In the genomic region with DNA sequence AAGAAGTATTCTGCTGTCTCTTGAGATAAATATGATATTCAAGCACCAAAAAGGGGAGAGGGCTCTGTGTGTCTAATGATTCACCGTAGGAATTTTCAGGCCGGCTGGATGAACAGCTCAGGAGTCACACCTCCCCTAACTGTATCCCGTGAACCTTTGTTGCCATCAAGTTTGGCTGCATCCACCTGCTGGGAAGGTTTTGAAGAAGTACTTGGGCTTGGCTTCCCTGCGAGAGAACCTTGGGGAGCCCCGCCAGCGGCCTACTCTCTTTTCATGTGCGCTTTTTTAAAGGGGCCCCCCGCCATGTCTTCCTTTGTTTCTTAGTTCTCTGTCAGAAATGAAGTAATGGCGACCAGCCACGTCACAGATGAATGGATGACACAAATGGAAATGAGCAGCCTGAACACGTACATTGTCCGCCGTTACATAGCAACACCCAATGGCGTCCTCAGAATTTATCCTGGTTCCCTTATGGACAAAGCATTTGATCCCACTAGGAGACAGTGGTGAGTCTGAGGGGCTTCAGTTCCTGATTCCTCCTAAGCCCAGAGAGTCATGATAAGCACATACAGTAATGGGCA, we compare ENCODE assay signal across 21 mouse cellular contexts. TPM values are rescaled to one million over a fixed set of nuclear protein-coding genes. Genes with fewer than 3 reads are reported as not detected.
DNase-seq lines count a peak whose midpoint lies in the region; ATAC-seq lines count a peak whose summit lies in the region.
"Had no signal": no experiment of that assay in that cellular context is flagged by ENCODE, and none has a peak within 500 bp of the region (broad histone marks: within the 10 kb centered on the region; RNA-seq: fewer than 3 reads in every experiment).

No protein-coding gene starts in this region.

- no peak overlapping the region for H3K9ac ChIP-seq in forebrain, embryonic 15.5 days (replicated peaks)
- H3K9ac ChIP-seq in neural tube, embryonic 12.5 days: no peak overlapping the region
- H3K9ac ChIP-seq: heart, embryonic 13.5 days; limb, embryonic 12.5 days; liver, postnatal 0 days; stomach, embryonic 15.5 days had no signal

- H3K4me3 ChIP-seq in forebrain, embryonic 15.5 days: no peak overlapping the region
- no peak overlapping the region for H3K4me3 ChIP-seq in neural tube, embryonic 12.5 days
- H3K4me3 ChIP-seq: erythroblast, embryonic 14.5 days; heart, embryonic 13.5 days; limb, embryonic 12.5 days; stomach, embryonic 15.5 days had no signal

- no peak overlapping the region for H3K4me2 ChIP-seq in forebrain, embryonic 15.5 days (replicated peaks)
- no peak overlapping the region; the same call in 1 of the 2 replicates for H3K4me2 ChIP-seq in neural tube, embryonic 12.5 days (replicated peaks)
- H3K4me2 ChIP-seq: heart, embryonic 13.5 days; limb, embryonic 12.5 days; stomach, embryonic 15.5 days had no signal

- no peaks in the 10 kb centered on the region for H3K27me3 ChIP-seq in forebrain, embryonic 15.5 days
- no peaks in the 10 kb centered on the region for H3K27me3 ChIP-seq in neural tube, embryonic 12.5 days (replicated peaks)
- H3K27me3 ChIP-seq: heart, embryonic 13.5 days; limb, embryonic 12.5 days; stomach, embryonic 15.5 days had no signal

- peak; percentile 42 for DNase-seq in embryo, embryonic 9.5 days (ENCODE audit: extremely low spot score)
- peak; percentile 71 for DNase-seq in mesoderm, embryonic 11.5 days (ENCODE audit: low read depth, low spot score)
- no peak for DNase-seq in thymus, postnatal 4 days
- DNase-seq in urinary bladder, postnatal 25 days (ENCODE audit: low spot score): no peak
- DNase-seq in frontal cortex, postnatal 10 days (ENCODE audit: low spot score in 2 of 2): no peak
- DNase-seq in heart, postnatal 14 days: no peak
- DNase-seq: cerebellum, postnatal 14 days; gastrocnemius, postnatal 14 days; liver, postnatal 0 days; right cerebral cortex, postnatal 25 days had no signal

- H3K4me1 ChIP-seq in forebrain, embryonic 15.5 days: peaks cover 12% of the 10 kb centered on the region
- peaks cover 10% of the 10 kb centered on the region; the same call in 1 of the 2 replicates for H3K4me1 ChIP-seq in neural tube, embryonic 12.5 days
- H3K4me1 ChIP-seq: heart, embryonic 13.5 days; limb, embryonic 12.5 days; stomach, embryonic 15.5 days had no signal

- peak; percentile 30 for ATAC-seq in forebrain, embryonic 15.5 days (replicated peaks)
- ATAC-seq in neural tube, embryonic 12.5 days (ENCODE audit: low FRiP score, low read depth): peak; percentile 83
- ATAC-seq: inflammation-experienced regulatory T-cells, adult 6 months; liver, postnatal 0 days had no signal

- intact Hi-C loops in heart, postnatal 14 days (cut with DNase I): no loop called here

- 20% methylated on average over 14 of the region's 14 CpGs for WGBS in forebrain, embryonic 15.5 days
- WGBS in neural tube, embryonic 12.5 days: 31% methylated on average over 14 of the region's 14 CpGs

- H3K36me3 ChIP-seq in forebrain, embryonic 15.5 days: no peaks in the 10 kb centered on the region
- peaks cover 43% of the 10 kb centered on the region for H3K36me3 ChIP-seq in neural tube, embryonic 12.5 days

- H3K9me3 ChIP-seq in forebrain, embryonic 15.5 days: no peaks in the 10 kb centered on the region
- no peaks in the 10 kb centered on the region for H3K9me3 ChIP-seq in neural tube, embryonic 12.5 days
- H3K9me3 ChIP-seq: heart, embryonic 13.5 days; limb, embryonic 12.5 days; stomach, embryonic 15.5 days had no signal

- peak overlapping the region; percentile 55; the same call in 1 of the 2 replicates for H3K27ac ChIP-seq in forebrain, embryonic 15.5 days (replicated peaks)
- H3K27ac ChIP-seq in neural tube, embryonic 12.5 days: peak overlapping the region; percentile 53; the same call in 1 of the 2 replicates
- H3K27ac ChIP-seq: heart, embryonic 13.5 days; limb, embryonic 12.5 days; macrophage; stomach, embryonic 15.5 days had no signal

RNA-seq across cellular contexts. Expression of a gene that starts 46.0 kb away (rescaled TPM):
- polyA plus RNA-seq in forebrain, embryonic 15.5 days (2015; fragmentation: Nextera tagmentation; extraction: Ambion mirVana): not detected in 2 replicates
- not detected in 2 replicates for polyA plus RNA-seq in neural tube, embryonic 12.5 days (2016; fragmentation: Nextera tagmentation; extraction: Ambion mirVana)
- total RNA-seq in heart, postnatal 14 days (2021): not detected
- total RNA-seq: adrenal gland, adult 18-20 months; gastrocnemius, postnatal 14 days; layer of hippocampus, postnatal 10 days had no signal
- polyA plus RNA-seq: erythroblast, embryonic 14.5 days; heart, embryonic 13.5 days; inflammation-experienced regulatory T-cells, adult 6 months; kidney, embryonic 16.5 days; limb, embryonic 12.5 days; liver, postnatal 0 days; macrophage; stomach, embryonic 15.5 days had no signal

Comparison
In these comparisons a context has a peak if more than half of its experiments do, and no peak if none do; other contexts are left out.
1. DNase-seq: peak in embryo, embryonic 9.5 days (single experiment) and mesoderm, embryonic 11.5 days (single experiment); none in thymus, postnatal 4 days (single experiment), urinary bladder, postnatal 25 days (single experiment), frontal cortex, postnatal 10 days (0 of 2) and heart, postnatal 14 days (0 of 2).